ENCODE assay signal across 22 mouse cellular contexts in the genomic region with DNA sequence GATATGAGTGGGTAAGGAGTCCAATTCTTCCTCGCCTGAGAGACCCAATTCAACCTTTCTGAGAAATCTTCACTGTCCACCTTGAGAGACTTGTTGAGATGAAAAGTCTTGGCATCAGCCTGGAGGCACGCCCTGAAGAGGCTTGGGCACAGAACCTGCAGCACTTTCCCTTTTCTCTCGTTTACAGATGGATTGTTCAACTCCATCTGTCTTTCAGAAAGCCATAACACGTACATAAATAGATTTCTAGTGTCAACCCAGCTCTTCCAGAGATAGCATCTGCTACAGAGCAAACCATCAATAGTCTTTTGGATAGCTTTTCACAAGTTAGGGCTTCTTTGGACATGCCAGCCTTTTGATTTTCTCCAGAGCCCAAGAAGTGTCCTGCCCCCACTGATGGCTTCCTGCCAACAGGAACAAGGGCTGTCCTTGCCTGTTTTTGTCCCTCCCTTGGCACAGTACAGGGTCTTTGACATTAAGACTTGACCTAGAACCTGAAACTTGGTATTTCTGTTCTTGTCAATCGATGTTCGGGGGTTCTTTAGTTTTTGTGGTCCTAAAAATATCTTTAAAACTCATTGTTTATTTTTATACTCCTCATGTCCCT. TPM values are rescaled to one million over a fixed set of nuclear protein-coding genes. Genes with fewer than 3 reads are reported as not detected.
"Had no signal": no experiment of that assay in that cellular context is flagged by ENCODE, and none has a peak within 500 bp of the region (broad histone marks: within the 10 kb centered on the region; RNA-seq: fewer than 3 reads in every experiment).

No protein-coding gene starts in this region.

- H3K4me1 ChIP-seq: lung, embryonic 15.5 days; midbrain, embryonic 15.5 days; neural tube, embryonic 12.5 days had no signal

- H3K36me3 ChIP-seq: limb, embryonic 12.5 days; liver, embryonic 13.5 days; lung, embryonic 15.5 days; midbrain, embryonic 15.5 days; neural tube, embryonic 12.5 days had no signal

- H3K9me3 ChIP-seq: limb, embryonic 12.5 days; liver, embryonic 13.5 days; lung, embryonic 15.5 days; megakaryocyte, embryonic 14.5 days; midbrain, embryonic 15.5 days; neural tube, embryonic 12.5 days had no signal

- DNase-seq: kidney, postnatal 10 days; liver; liver, embryonic 13.5 days; liver, postnatal 0 days; lung, postnatal 14 days; right cerebral cortex, postnatal 4 days; spleen, adult 18-20 months; thymus, adult 2 months; thymus, postnatal 25 days had no signal

- H3K4me3 ChIP-seq: limb, embryonic 12.5 days; liver, embryonic 13.5 days; lung, embryonic 15.5 days; megakaryocyte, embryonic 14.5 days; midbrain, embryonic 15.5 days; neural tube, embryonic 12.5 days had no signal

- H3K27me3 ChIP-seq: limb, embryonic 12.5 days; liver, embryonic 13.5 days; midbrain, embryonic 15.5 days; neural tube, embryonic 12.5 days had no signal

- H3K9ac ChIP-seq: limb, embryonic 12.5 days; liver, embryonic 13.5 days; liver, postnatal 0 days; lung, embryonic 15.5 days; midbrain, embryonic 15.5 days; neural tube, embryonic 12.5 days had no signal

- H3K4me2 ChIP-seq: limb, embryonic 12.5 days; liver, embryonic 13.5 days; lung, embryonic 15.5 days; midbrain, embryonic 11.5 days; midbrain, embryonic 15.5 days; neural tube, embryonic 12.5 days had no signal

- ATAC-seq: liver, postnatal 0 days; midbrain, embryonic 15.5 days had no signal

- H3K27ac ChIP-seq: limb, embryonic 12.5 days; liver, embryonic 13.5 days; lung, embryonic 15.5 days; macrophage; midbrain, embryonic 15.5 days; neural tube, embryonic 12.5 days had no signal

RNA-seq across cellular contexts. Expression of a gene that starts 35.5 kb away (rescaled TPM):
- total RNA-seq: monocyte, adult 5-6 weeks; neutrophil, adult 5-6 weeks had no signal
- polyA plus RNA-seq: kidney, embryonic 14.5 days; large intestine, adult 2 months; limb, embryonic 12.5 days; liver, embryonic 13.5 days; liver, postnatal 0 days; lung, embryonic 15.5 days; midbrain, embryonic 15.5 days; neural tube, embryonic 12.5 days; stomach, embryonic 14.5 days; testis, adult 2 months had no signal
